Mouse (Mus musculus) stomach, postnatal 0 days (tissue): ENCODE measurements around the gene Ptprm.

Experiments used
- CTCF ChIP-seq: IDR thresholded peaks from 2 replicates; pipeline ENCODE4 v1.5.1; 2016; ENCODE audit warnings: antibody characterized with exemption, low read depth, mild to moderate bottlenecking, moderate library complexity
- EP300 ChIP-seq: optimal IDR thresholded peaks from 2 replicates; pipeline ENCODE3; 2016; ENCODE audit warnings: antibody characterized with exemption

DNA sequence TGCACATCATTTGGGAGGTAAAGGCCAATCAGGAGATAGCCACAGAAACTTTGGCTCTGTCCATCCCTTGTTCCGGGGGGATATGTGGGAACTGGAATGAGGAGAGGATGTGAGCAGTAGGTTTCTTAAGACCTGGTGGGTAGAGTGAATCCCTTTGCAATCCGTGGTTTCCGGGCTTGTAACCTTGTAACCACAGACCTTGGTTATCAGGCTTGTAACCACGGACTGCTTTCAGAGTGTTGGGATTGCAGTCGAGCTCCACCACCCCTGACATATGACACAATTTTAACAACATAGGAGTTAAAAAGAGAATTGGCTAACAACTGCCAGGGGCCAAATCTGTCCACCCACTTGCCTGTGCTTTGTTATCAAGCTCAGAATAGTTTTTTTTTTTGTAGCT is 270.2 kb downstream of the Ptprm start:
- TF ChIP-seq CTCF = no peak
- no peak for TF ChIP-seq EP300
